Mouse (Mus musculus) midbrain, embryonic 10.5 days (tissue): Measurements from ENCODE around the gene Apol10a. TPM values are rescaled to one million over a fixed set of nuclear protein-coding genes. Genes with fewer than 3 reads are reported as not detected.
"Not testable (repeated sequence)": the region's sequence is repeated elsewhere in the genome, so short reads cannot be mapped to it uniquely, and the experiment has no call there.

Experiments
- DNase-seq: peaks from one replicate; pipeline ENCODE4 v3.0.0-alpha.2; 2017; ENCODE audit warnings: low spot score
- H3K27ac ChIP-seq: fragments of 300-500 bp; sonication (generic); replicated peaks from 2 replicates; pipeline ENCODE4 v1.5.1; 2016; ENCODE audit warnings: mild to moderate bottlenecking
- H3K27me3 ChIP-seq: fragments of 300-500 bp; sonication (generic); 2 replicates; pipeline ENCODE4 v1.6.1; 2016; ENCODE audit warnings: low read depth, mild to moderate bottlenecking; ENCODE audit not compliant: poor library complexity, severe bottlenecking
- H3K36me3 ChIP-seq: fragments of 300-500 bp; sonication (generic); 2 replicates; pipeline ENCODE4 v1.6.1; 2016; ENCODE audit warnings: mild to moderate bottlenecking, moderate library complexity
- H3K4me1 ChIP-seq: fragments of 300-500 bp; sonication (generic); 2 replicates; pipeline ENCODE4 v1.6.1; 2016
- H3K4me3 ChIP-seq: fragments of 300-500 bp; sonication (generic); 2 replicates; pipeline ENCODE4 v1.5.1; 2016; ENCODE audit warnings: mild to moderate bottlenecking, moderate library complexity
- H3K9me3 ChIP-seq: fragments of 300-500 bp; sonication (generic); replicated peaks from 2 replicates; pipeline ENCODE4 v1.6.1; 2016; ENCODE audit warnings: mild to moderate bottlenecking
- WGBS: fragments of 180-500 bp; shearing (Covaris S2); methylation state at CpG from one replicate; pipeline ENCODE4 v1.1.7; 2016; 5-methylcytosine and 5-hydroxymethylcytosine counted together
- polyA plus RNA-seq: library from polyadenylated mRNA; unstranded; fragments of >200 nt; fragmentation: Nextera tagmentation; extraction: Ambion mirVana; gene quantifications from 2 replicates; pipeline ENCODE4 v1.2.1, GENCODE M21; 2016

The Apol10a gene
- not detected in 2 replicates for polyA plus RNA-seq

GRCm38 (mm10) chr15:77476693-77477092 is at the start of gene Apol10a:
TSS of gene Apol10a (plus strand) at chr15:77477047.
- not testable (repeated sequence) for H3K4me1 ChIP-seq, H3K4me3 ChIP-seq, H3K27ac ChIP-seq, H3K9me3 ChIP-seq, DNase-seq, H3K27me3 ChIP-seq, H3K36me3 ChIP-seq
- 88% methylated on average over 2 of the region's 2 CpGs for WGBS

- not testable (repeated sequence) for H3K4me1 ChIP-seq, H3K27me3 ChIP-seq, H3K36me3 ChIP-seq, DNase-seq, H3K9me3 ChIP-seq, H3K27ac ChIP-seq, H3K4me3 ChIP-seq
- 70% methylated on average over 9 of the region's 10 CpGs for WGBS
Observed at GRCm38 (mm10) chr15:77428690-77429448, 48.0 kb upstream of the Apol10a start.

GRCm38 (mm10) chr15:77444746-77445145 is 32.1 kb upstream of the Apol10a start:
- WGBS: 86% methylated on average over 8 of the region's 8 CpGs
- DNase-seq, H3K27ac ChIP-seq, H3K9me3 ChIP-seq, H3K4me3 ChIP-seq, H3K4me1 ChIP-seq, H3K36me3 ChIP-seq, H3K27me3 ChIP-seq: not testable (repeated sequence)

GRCm38 (mm10) chr15:77445668-77446067 is 31.2 kb upstream of the Apol10a start:
- WGBS: 79% methylated on average over 1 of the region's 1 CpGs
- not testable (repeated sequence) for H3K9me3 ChIP-seq, DNase-seq, H3K4me1 ChIP-seq, H3K27ac ChIP-seq, H3K36me3 ChIP-seq, H3K27me3 ChIP-seq, H3K4me3 ChIP-seq

- H3K27ac ChIP-seq, H3K4me3 ChIP-seq, H3K4me1 ChIP-seq, H3K9me3 ChIP-seq, H3K27me3 ChIP-seq, DNase-seq, H3K36me3 ChIP-seq: not testable (repeated sequence)
- 83% methylated on average over 2 of the region's 2 CpGs for WGBS
Observed at GRCm38 (mm10) chr15:77447392-77447791, 29.5 kb upstream of the Apol10a start, which contains the start of gene Apol7b. TSS of gene Apol7b (minus strand) at chr15:77447492.

- peak; percentile 15 for DNase-seq
- H3K36me3 ChIP-seq, H3K27ac ChIP-seq, H3K4me1 ChIP-seq, H3K9me3 ChIP-seq, H3K27me3 ChIP-seq, H3K4me3 ChIP-seq: not testable (repeated sequence)
- WGBS: 53% methylated on average over 10 of the region's 10 CpGs
Observed at GRCm38 (mm10) chr15:77449927-77450326, 26.9 kb upstream of the Apol10a start.

- WGBS: 83% methylated on average over 7 of the region's 7 CpGs
Observed at GRCm38 (mm10) chr15:77474699-77475390, 2.0 kb upstream of the Apol10a start.

GRCm38 (mm10) chr15:77482140-77482794 is 5.4 kb downstream of the Apol10a start:
- H3K4me3 ChIP-seq: no peak overlapping the region
- WGBS: 76% methylated on average over 4 of the region's 4 CpGs
- no peak for DNase-seq
- H3K27me3 ChIP-seq: no peaks in the 10 kb centered on the region
- no peaks in the 10 kb centered on the region for H3K4me1 ChIP-seq
- H3K9me3 ChIP-seq: no peaks in the 10 kb centered on the region
- no peaks in the 10 kb centered on the region for H3K36me3 ChIP-seq
- no peak overlapping the region for H3K27ac ChIP-seq

More at GRCm38 (mm10) chr15:77474699-77475390, 2.0 kb upstream of the Apol10a start:
- not testable (repeated sequence) for H3K27ac ChIP-seq, DNase-seq, H3K4me3 ChIP-seq, H3K36me3 ChIP-seq, H3K9me3 ChIP-seq, H3K27me3 ChIP-seq, H3K4me1 ChIP-seq

GRCm38 (mm10) chr15:77493181-77493580 is 16.3 kb downstream of the Apol10a start:
- WGBS: no CpG with 5 or more reads among the region's 1 CpGs
- not testable (repeated sequence) for H3K4me1 ChIP-seq, H3K9me3 ChIP-seq, H3K27ac ChIP-seq, H3K27me3 ChIP-seq, H3K4me3 ChIP-seq, H3K36me3 ChIP-seq, DNase-seq

GRCm38 (mm10) chr15:77494694-77495093 is 17.8 kb downstream of the Apol10a start:
- DNase-seq, H3K27ac ChIP-seq, H3K4me1 ChIP-seq, H3K36me3 ChIP-seq, H3K9me3 ChIP-seq, H3K27me3 ChIP-seq, H3K4me3 ChIP-seq: not testable (repeated sequence)
- WGBS: 78% methylated on average over 1 of the region's 1 CpGs

- DNase-seq, H3K27ac ChIP-seq, H3K4me3 ChIP-seq, H3K9me3 ChIP-seq, H3K27me3 ChIP-seq, H3K36me3 ChIP-seq, H3K4me1 ChIP-seq: not testable (repeated sequence)
Observed at GRCm38 (mm10) chr15:77507966-77508365, 31.1 kb downstream of the Apol10a start, which contains the start of gene Apol11a. TSS of gene Apol11a (plus strand) at chr15:77508271.

- WGBS: 82% methylated on average over 4 of the region's 4 CpGs
- H3K27ac ChIP-seq, H3K27me3 ChIP-seq, H3K9me3 ChIP-seq, DNase-seq, H3K4me1 ChIP-seq, H3K4me3 ChIP-seq, H3K36me3 ChIP-seq: not testable (repeated sequence)
Observed at GRCm38 (mm10) chr15:77520596-77520995, 43.7 kb downstream of the Apol10a start.
